In genomic region chr4:150799550-150800398, GRCm38 (mm10) we compare ENCODE assay signal across 8 mouse cellular contexts. TPM values are rescaled to one million over a fixed set of nuclear protein-coding genes. Genes with fewer than 3 reads are reported as not detected.
DNase-seq lines count a peak whose midpoint lies in the region; ATAC-seq lines count a peak whose summit lies in the region.
"Had no signal": no experiment of that assay in that cellular context is flagged by ENCODE, and none has a peak within 500 bp of the region (broad histone marks: within the 10 kb centered on the region; RNA-seq: fewer than 3 reads in every experiment).

No protein-coding gene starts in this region.

- WGBS in hindbrain, embryonic 13.5 days, result 72% methylated on average over 22 of the region's 22 CpGs

- H3K27me3 ChIP-seq in hindbrain, embryonic 13.5 days, result no peaks in the 10 kb centered on the region

- peak; percentile 45 for ATAC-seq in CD4-positive, CD25-positive, alpha-beta regulatory T cell, adult 4 months
- ATAC-seq in hindbrain, embryonic 13.5 days (ENCODE audit: low FRiP score), result no peak

- H3K4me3 ChIP-seq in hindbrain, embryonic 13.5 days, result no peak overlapping the region
- H3K4me3 ChIP-seq: megakaryocyte, embryonic 14.5 days had no signal

- no peaks in the 10 kb centered on the region for H3K9me3 ChIP-seq in hindbrain, embryonic 13.5 days
- H3K9me3 ChIP-seq: megakaryocyte, embryonic 14.5 days had no signal

- no peaks in the 10 kb centered on the region for H3K36me3 ChIP-seq in hindbrain, embryonic 13.5 days

- H3K27ac ChIP-seq in hindbrain, embryonic 13.5 days, result no peak overlapping the region

- no peak overlapping the region for H3K4me2 ChIP-seq in hindbrain, embryonic 13.5 days

- no peak overlapping the region for H3K9ac ChIP-seq in hindbrain, embryonic 13.5 days

- peak; percentile 27 for DNase-seq in T-cell, adult 2 months (ENCODE audit: low spot score)
- DNase-seq in heart, adult 8-10 months (ENCODE audit: low spot score), result peak; percentile 63
- DNase-seq in kidney, postnatal 36 days, result peak; percentile 51 to 73
- DNase-seq in natural killer cell, adult 2 months (ENCODE audit: low spot score in 2 of 2), result peak; percentile 51
- DNase-seq in left cerebral cortex, adult 11 months (ENCODE audit: low spot score), result no peak

- peaks cover 8% of the 10 kb centered on the region for H3K4me1 ChIP-seq in hindbrain, embryonic 13.5 days (replicated peaks)
- H3K4me1 ChIP-seq: megakaryocyte, embryonic 14.5 days had no signal

RNA-seq across cellular contexts. Expression of gene Errfi1, which starts 53.9 kb away (rescaled TPM):
- polyA plus RNA-seq in CD4-positive, CD25-positive, alpha-beta regulatory T cell, adult 4 months (2017; shearing (Covaris generic)), result 1 to 10 TPM; 1.4 to 2.7 TPM
- total RNA-seq in heart, adult 8-10 months (2022), result 10 to 100 TPM in 2 of 4 experiments, 1 to 10 TPM in 2; 8.5 to 23.4 (median 11.4) TPM
- 29.0 and 29.5 TPM in 2 replicates for polyA plus RNA-seq in hindbrain, embryonic 13.5 days (2015; fragmentation: Nextera tagmentation; extraction: Ambion mirVana)
